Mouse (Mus musculus) lung, postnatal 0 days (tissue): ENCODE data around the gene Prkcz. TPM values are rescaled to one million over a fixed set of nuclear protein-coding genes. Genes with fewer than 3 reads are reported as not detected.

ENCODE experiments used
- ATAC-seq: fragments of 200-750 bp; cut with Nextera tagmentation; 2 replicates; pipeline ENCODE4 v1.8.0; 2017; ENCODE audit warnings: moderate library complexity
- DNase-seq: peaks from one replicate; pipeline ENCODE4 v3.0.0-alpha.2; 2016; ENCODE audit warnings: low spot score
- H3K27ac ChIP-seq: fragments of 300-500 bp; sonication (generic); 2 replicates; pipeline ENCODE4 v1.5.1; 2014; ENCODE audit warnings: antibody characterized with exemption, mild to moderate bottlenecking, low read length, mixed read lengths
- H3K27me3 ChIP-seq: fragments of 300-500 bp; sonication (generic); replicated peaks from 2 replicates; pipeline ENCODE4 v1.6.1; 2014; ENCODE audit warnings: low read length, mixed read lengths; ENCODE audit not compliant: insufficient read depth
- H3K36me3 ChIP-seq: fragments of 300-500 bp; sonication (generic); 2 replicates; pipeline ENCODE4 v1.6.1; 2014; ENCODE audit warnings: low read length, mixed read lengths; ENCODE audit not compliant: insufficient read depth
- H3K4me1 ChIP-seq: fragments of 300-500 bp; sonication (generic); 2 replicates; pipeline ENCODE4 v1.6.1; 2014; ENCODE audit warnings: antibody characterized with exemption, low read depth, low read length, mixed read lengths; ENCODE audit not compliant: insufficient read depth
- H3K4me2 ChIP-seq: fragments of 300-500 bp; sonication (generic); replicated peaks from 2 replicates; pipeline ENCODE4 v1.6.1; 2014; ENCODE audit warnings: low read depth, mild to moderate bottlenecking, low read length, moderate library complexity, mixed read lengths
- H3K4me3 ChIP-seq: fragments of 300-500 bp; sonication (generic); 2 replicates; pipeline ENCODE4 v1.5.1; 2014; ENCODE audit warnings: low read depth, low read length
- H3K9ac ChIP-seq: fragments of 300-500 bp; sonication (generic); replicated peaks from 2 replicates; pipeline ENCODE4 v1.6.1; 2014; ENCODE audit warnings: low read depth, mild to moderate bottlenecking
- H3K9me3 ChIP-seq: fragments of 300-500 bp; sonication (generic); 2 replicates; pipeline ENCODE4 v1.6.1; 2016; ENCODE audit warnings: low read length, mixed read lengths
- CTCF ChIP-seq: IDR thresholded peaks from 2 replicates; pipeline ENCODE4 v1.5.1; 2016; ENCODE audit warnings: antibody characterized with exemption, mild to moderate bottlenecking
- EP300 ChIP-seq: IDR thresholded peaks from 2 replicates; pipeline ENCODE4 v1.6.1; 2016; ENCODE audit warnings: antibody characterized with exemption, mild to moderate bottlenecking, control low read depth
- WGBS: fragments of 180-500 bp; shearing (Covaris S2); extraction: QIAGEN DNeasy Blood & Tissue Kit; methylation state at CpG from one replicate; pipeline ENCODE4 v1.1.7; 2014; 5-methylcytosine and 5-hydroxymethylcytosine counted together
- polyA plus RNA-seq: library from polyadenylated mRNA; unstranded; fragments of >200 nt; fragmentation: Nextera tagmentation; extraction: Ambion mirVana; gene quantifications from 2 replicates; pipeline ENCODE4 v1.2.1, GENCODE M21; 2015

Gene Prkcz
- polyA plus RNA-seq, 1 experiment from 2014 or later = 23.4 TPM

GRCm38 (mm10) chr4:155323081-155323795 lies 37.9 kb downstream of the Prkcz start:
- no peak for ATAC-seq
- Histone ChIP-seq H3K27ac (no peak overlapping the region), H3K4me3 (no peak overlapping the region), H3K36me3 (no peaks in the 10 kb centered on the region), H3K9ac (no peak overlapping the region), H3K4me2 (no peak overlapping the region), H3K9me3 (no peaks in the 10 kb centered on the region), H3K27me3 (no peaks in the 10 kb centered on the region), H3K4me1 (0 out of 2 replicates have a peak, but pooled peaks cover 4% of the 10 kb centered on the region)
- TF ChIP-seq EP300 = no peak
- no peak for TF ChIP-seq CTCF
- 72% methylated on average over 3 of the region's 3 CpGs for WGBS
- DNase-seq = no peak

GRCm38 (mm10) chr4:155320281-155321244 lies 40.6 kb downstream of the Prkcz start:
- no peak for TF ChIP-seq EP300
- TF ChIP-seq CTCF = peak; percentile 80
- Histone ChIP-seq H3K36me3 (no peaks in the 10 kb centered on the region), H3K27ac (no peak overlapping the region), H3K4me3 (no peak overlapping the region), H3K4me1 (0 out of 2 replicates have a peak, but pooled peaks cover 4% of the 10 kb centered on the region), H3K27me3 (no peaks in the 10 kb centered on the region), H3K9ac (no peak overlapping the region), H3K9me3 (no peaks in the 10 kb centered on the region), H3K4me2 (no peak overlapping the region)
- DNase-seq (peak; percentile 85), ATAC-seq (peak; percentile 76)
- WGBS = 50% methylated on average over 15 of the region's 15 CpGs

GRCm38 (mm10) chr4:155318266-155318665 lies 42.9 kb downstream of the Prkcz start:
- WGBS = 18% methylated on average over 2 of the region's 2 CpGs
- ATAC-seq (peak; percentile 63), DNase-seq (peak; percentile 67)
- H3K27me3 ChIP-seq = no peaks in the 10 kb centered on the region
- 0 out of 2 replicates have a peak, but pooled peaks cover 4% of the 10 kb centered on the region for H3K4me1 ChIP-seq
- no peak overlapping the region for H3K4me2 ChIP-seq
- H3K27ac ChIP-seq = no peak overlapping the region
- TF ChIP-seq CTCF = no peak
- no peak for TF ChIP-seq EP300
- H3K9ac ChIP-seq = no peak overlapping the region
- no peak overlapping the region for H3K4me3 ChIP-seq
- no peaks in the 10 kb centered on the region for H3K36me3 ChIP-seq
- no peaks in the 10 kb centered on the region for H3K9me3 ChIP-seq

- WGBS = 86% methylated on average over 3 of the region's 3 CpGs
- no peak overlapping the region for H3K27ac ChIP-seq
- H3K4me3 ChIP-seq = no peak overlapping the region
- H3K9me3 ChIP-seq = no peaks in the 10 kb centered on the region
- TF ChIP-seq CTCF (no peak), EP300 (no peak)
- DNase-seq (no peak), ATAC-seq (no peak)
- H3K9ac ChIP-seq = no peak overlapping the region
- no peaks in the 10 kb centered on the region for H3K4me1 ChIP-seq
- no peak overlapping the region for H3K4me2 ChIP-seq
- H3K36me3 ChIP-seq = no peaks in the 10 kb centered on the region
- no peaks in the 10 kb centered on the region for H3K27me3 ChIP-seq
Observed at GRCm38 (mm10) chr4:155315031-155315430, 46.1 kb downstream of the Prkcz start.

GRCm38 (mm10) chr4:155308679-155309078 lies 52.5 kb downstream of the Prkcz start:
- 80% methylated on average over 12 of the region's 12 CpGs for WGBS
- peaks cover 7% of the 10 kb centered on the region; the same call in 1 of the 2 replicates for H3K4me1 ChIP-seq
- no peaks in the 10 kb centered on the region for H3K27me3 ChIP-seq
- H3K4me3 ChIP-seq = no peak overlapping the region
- H3K9me3 ChIP-seq = no peaks in the 10 kb centered on the region
- no peak for ATAC-seq
- TF ChIP-seq EP300 = no peak
- TF ChIP-seq CTCF = no peak
- no peak overlapping the region for H3K4me2 ChIP-seq
- no peak overlapping the region for H3K27ac ChIP-seq
- DNase-seq = no peak
- no peak overlapping the region for H3K9ac ChIP-seq
- no peaks in the 10 kb centered on the region for H3K36me3 ChIP-seq

- DNase-seq (peak; percentile 93), ATAC-seq (peak; percentile 91)
- Histone ChIP-seq H3K4me1 (peaks cover 7% of the 10 kb centered on the region; the same call in 1 of the 2 replicates), H3K4me3 (no peak overlapping the region), H3K27ac (no peak overlapping the region), H3K4me2 (peak overlapping the region; percentile 28; the same call in 1 of the 2 replicates), H3K27me3 (no peaks in the 10 kb centered on the region), H3K9me3 (no peaks in the 10 kb centered on the region), H3K36me3 (no peaks in the 10 kb centered on the region), H3K9ac (no peak overlapping the region)
- 1% methylated on average over 11 of the region's 11 CpGs for WGBS
- TF ChIP-seq EP300 = no peak
- TF ChIP-seq CTCF = peak; percentile 94
Observed at GRCm38 (mm10) chr4:155308068-155308467, 53.1 kb downstream of the Prkcz start.
